Mouse (Mus musculus) urinary bladder, postnatal 36 days (tissue): ENCODE data around the gene Tmc3.

Source experiments
- DNase-seq, 2 experiments: peaks; one replicate each; pipeline ENCODE4 v3.0.0; 2022; ENCODE audit warnings: low spot score in 2 of 2, mixed read lengths in 1 of 2

Gene Tmc3

GRCm38 (mm10) chr7:83598997-83599912 lies 14.5 kb downstream of the Tmc3 start:
- DNase-seq, result peak in 1 of 2 experiments; percentile 32

- peak in 1 of 2 experiments; percentile 32 for DNase-seq
Observed at GRCm38 (mm10) chr7:83599913-83600286, 15.2 kb downstream of the Tmc3 start.

- no peak for DNase-seq
Observed at GRCm38 (mm10) chr7:83604180-83604944, 19.6 kb downstream of the Tmc3 start.

GRCm38 (mm10) chr7:83606796-83607195 lies 22.1 kb downstream of the Tmc3 start:
- DNase-seq, result no peak

- no peak for DNase-seq
Observed at GRCm38 (mm10) chr7:83609891-83610290, 25.2 kb downstream of the Tmc3 start.

GRCm38 (mm10) chr7:83611886-83612285 lies 27.2 kb downstream of the Tmc3 start:
- DNase-seq, result no peak

GRCm38 (mm10) chr7:83615272-83615671 lies 30.5 kb downstream of the Tmc3 start:
- no peak for DNase-seq

GRCm38 (mm10) chr7:83615815-83616214 lies 31.1 kb downstream of the Tmc3 start:
- DNase-seq, result no peak

GRCm38 (mm10) chr7:83616268-83616667 lies 31.5 kb downstream of the Tmc3 start:
- no peak for DNase-seq

- DNase-seq, result no peak
Observed at GRCm38 (mm10) chr7:83618709-83619108, 34.0 kb downstream of the Tmc3 start.

- DNase-seq, result peak in 1 of 2 experiments; percentile 34
Observed at GRCm38 (mm10) chr7:83622582-83622981, 37.9 kb downstream of the Tmc3 start.

GRCm38 (mm10) chr7:83624065-83624464 lies 39.3 kb downstream of the Tmc3 start:
- no peak for DNase-seq

- no peak for DNase-seq
Observed at GRCm38 (mm10) chr7:83626557-83627257, 42.0 kb downstream of the Tmc3 start.

- DNase-seq, result no peak
Observed at GRCm38 (mm10) chr7:83627369-83627768, 42.6 kb downstream of the Tmc3 start.

- no peak for DNase-seq
Observed at GRCm38 (mm10) chr7:83631073-83631827, 46.5 kb downstream of the Tmc3 start.

GRCm38 (mm10) chr7:83631828-83632681 lies 47.3 kb downstream of the Tmc3 start, which contains the start of gene Stard5:
Gene Stard5, plus strand, starts transcription at chr7:83631959.
- DNase-seq, result peak; percentile 93 to 95

GRCm38 (mm10) chr7:83632682-83633120 lies 48.0 kb downstream of the Tmc3 start:
- DNase-seq, result no peak

- no peak for DNase-seq
Observed at GRCm38 (mm10) chr7:83633856-83634255, 49.1 kb downstream of the Tmc3 start.

GRCm38 (mm10) chr7:83635726-83636125 lies 51.0 kb downstream of the Tmc3 start:
- DNase-seq, result no peak

GRCm38 (mm10) chr7:83636425-83636824 lies 51.7 kb downstream of the Tmc3 start:
- no peak for DNase-seq
